Mouse (Mus musculus) stomach, embryonic 15.5 days (tissue): ENCODE data around the gene Smurf2. TPM values are rescaled to one million over a fixed set of nuclear protein-coding genes. Genes with fewer than 3 reads are reported as not detected.

Experiments
- microRNA-seq: library from miRNA; unstranded; fragments of <30 nt; microRNA quantifications from one replicate; pipeline ENCODE4, GENCODE M21; 2016
- polyA plus RNA-seq: library from polyadenylated mRNA; unstranded; fragments of >200 nt; fragmentation: Nextera tagmentation; extraction: Ambion mirVana; gene quantifications from 2 replicates; pipeline ENCODE4 v1.2.1, GENCODE M21; 2015

Smurf2 gene
- polyA plus RNA-seq, 1 experiment from 2014 or later, result 13.2 TPM

Small RNA genes within 50 kb of the gene (microRNA-seq; reads per million reads assigned to microRNA genes)
- gene Gm25994, result not detected
- gene Gm27322, result 0.77 reads per million
- 4.6 reads per million, percentile 18 among the genes with 10 or more reads in this experiment for gene Mir3064

Other genes starting within 250 kb of the Smurf2 start
- gene Pecam1, start 170.1 kb downstream of the Smurf2 start, polyA plus RNA-seq, result 44.6 and 48.5 TPM in 2 replicates
- gene Milr1, start 169.5 kb downstream of the Smurf2 start, polyA plus RNA-seq, result 2.5 and 2.7 TPM in 2 replicates
- 9.7 and 11.1 TPM in 2 replicates for gene Polg2, start 141.2 kb downstream of the Smurf2 start, polyA plus RNA-seq
- 295 and 312 TPM in 2 replicates for gene Ddx5, start 131.5 kb downstream of the Smurf2 start, polyA plus RNA-seq
- 17.7 and 19.9 TPM in 2 replicates for gene Cep95, start 131.5 kb downstream of the Smurf2 start, polyA plus RNA-seq
- 259 and 365 TPM in 2 replicates for gene Kpna2, start 78.8 kb upstream of the Smurf2 start, polyA plus RNA-seq
- gene 1810010H24Rik, start 105.0 kb upstream of the Smurf2 start, polyA plus RNA-seq, result 3.1 and 3.4 TPM in 2 replicates
- gene Bptf, start 211.4 kb upstream of the Smurf2 start, polyA plus RNA-seq, result 28.4 and 28.8 TPM in 2 replicates